In the genomic region with DNA sequence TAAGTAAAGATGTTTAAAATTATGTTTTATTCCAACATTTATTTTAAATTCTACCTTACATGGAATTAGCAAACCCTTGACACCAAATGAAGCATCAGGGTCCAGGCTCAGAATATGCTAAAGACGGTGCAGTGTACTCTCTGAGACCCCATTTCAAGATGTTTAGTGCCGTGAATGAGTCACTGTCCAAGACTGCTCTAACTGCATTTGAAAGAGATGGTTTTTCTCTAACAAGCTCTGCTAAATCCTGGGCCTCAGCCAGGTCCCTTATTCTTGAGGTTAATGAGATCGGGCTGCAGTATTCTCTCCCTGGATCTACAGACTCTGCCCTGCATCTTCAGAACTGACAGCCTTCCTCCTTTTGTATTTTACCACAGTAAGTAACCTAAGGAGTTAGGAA, we compare ENCODE assay signal across 24 mouse cellular contexts. TPM values are rescaled to one million over a fixed set of nuclear protein-coding genes. Genes with fewer than 3 reads are reported as not detected.
A peak's percentile ranks its signal among the peaks of the same experiment; 100 is the strongest.
DNase-seq lines count a peak whose midpoint lies in the region; ATAC-seq and TF ChIP-seq lines count a peak whose summit lies in the region.
"Had no signal": no experiment of that assay in that cellular context is flagged by ENCODE, and none has a peak within 500 bp of the region (broad histone marks: within the 10 kb centered on the region; RNA-seq: fewer than 3 reads in every experiment).

No protein-coding gene starts in this region.

- WGBS in forebrain, embryonic 12.5 days = 44% methylated on average over 3 of the region's 3 CpGs
- WGBS in forebrain, embryonic 10.5 days = 68% methylated on average over 3 of the region's 3 CpGs
- 40% methylated on average over 3 of the region's 3 CpGs for WGBS in hindbrain, postnatal 0 days
- 83% methylated on average over 3 of the region's 3 CpGs for WGBS in hindbrain, embryonic 10.5 days

- no peaks in the 10 kb centered on the region; the same call in 1 of the 2 replicates for H3K4me1 ChIP-seq in forebrain, embryonic 12.5 days
- H3K4me1 ChIP-seq in forebrain, embryonic 10.5 days = peaks cover under 1% of the 10 kb centered on the region; the same call in 1 of the 2 replicates
- H3K4me1 ChIP-seq in hindbrain, postnatal 0 days (ENCODE audit: insufficient read depth, low read length) = 0 out of 2 replicates have a peak, but pooled peaks cover 2% of the 10 kb centered on the region
- H3K4me1 ChIP-seq in hindbrain, embryonic 10.5 days (replicated peaks) = no peaks in the 10 kb centered on the region
- H3K4me1 ChIP-seq: embryonic facial prominence, embryonic 12.5 days; hindbrain, embryonic 12.5 days; limb, embryonic 13.5 days; lung, embryonic 15.5 days; stomach, embryonic 15.5 days had no signal

- DNase-seq in forebrain, embryonic 10.5 days (ENCODE audit: extremely low spot score, low spot score) = no peak
- peak; percentile 42 for DNase-seq in hindbrain, postnatal 0 days (ENCODE audit: low spot score)
- DNase-seq in hindbrain, embryonic 10.5 days (ENCODE audit: low spot score) = no peak
- peak; percentile 35 for DNase-seq in retina, postnatal 1 day
- DNase-seq in retina, embryonic 14.5 days (ENCODE audit: low spot score) = no peak
- DNase-seq in spleen, adult 12 weeks (ENCODE audit: low spot score) = no peak
- DNase-seq: adrenal gland, postnatal 25 days; cerebellum, adult 18-20 months; heart, postnatal 14 days; kidney, adult 9 months; kidney, postnatal 10 days; right cerebral cortex, postnatal 14 days had no signal

- ATAC-seq in forebrain, embryonic 12.5 days (ENCODE audit: low FRiP score) = peak; percentile 44; the same call in 1 of the 2 replicates
- ATAC-seq in hindbrain, postnatal 0 days = no peak
- ATAC-seq: forebrain, embryonic 16.5 days; intestine, postnatal 0 days had no signal

- H3K9me3 ChIP-seq in forebrain, embryonic 12.5 days = no peaks in the 10 kb centered on the region
- 0 out of 2 replicates have a peak, but pooled peaks cover 2% of the 10 kb centered on the region for H3K9me3 ChIP-seq in forebrain, embryonic 10.5 days
- no peaks in the 10 kb centered on the region for H3K9me3 ChIP-seq in hindbrain, postnatal 0 days (ENCODE audit: low read length)
- no peaks in the 10 kb centered on the region for H3K9me3 ChIP-seq in hindbrain, embryonic 10.5 days
- H3K9me3 ChIP-seq: embryonic facial prominence, embryonic 12.5 days; hindbrain, embryonic 12.5 days; limb, embryonic 13.5 days; lung, embryonic 15.5 days; stomach, embryonic 15.5 days had no signal

- no peak for TF ChIP-seq CTCF in hindbrain, postnatal 0 days (IDR thresholded peaks at IDR 0.05; ENCODE audit: low read depth)

- H3K27me3 ChIP-seq in forebrain, embryonic 12.5 days = no peaks in the 10 kb centered on the region
- H3K27me3 ChIP-seq in forebrain, embryonic 10.5 days (ENCODE audit: poor library complexity, severe bottlenecking) = no peaks in the 10 kb centered on the region
- H3K27me3 ChIP-seq in hindbrain, postnatal 0 days (ENCODE audit: insufficient read depth, low read length) = no peaks in the 10 kb centered on the region
- H3K27me3 ChIP-seq in hindbrain, embryonic 10.5 days (ENCODE audit: insufficient read depth, poor library complexity, severe bottlenecking) = no peaks in the 10 kb centered on the region
- H3K27me3 ChIP-seq: embryonic facial prominence, embryonic 12.5 days; hindbrain, embryonic 12.5 days; limb, embryonic 13.5 days; lung, embryonic 15.5 days; stomach, embryonic 15.5 days had no signal

- H3K9ac ChIP-seq in forebrain, embryonic 12.5 days = no peak overlapping the region
- H3K9ac ChIP-seq in hindbrain, postnatal 0 days (replicated peaks; ENCODE audit: low read length) = no peak overlapping the region
- H3K9ac ChIP-seq: embryonic facial prominence, embryonic 12.5 days; hindbrain, embryonic 12.5 days; limb, embryonic 13.5 days; lung, embryonic 15.5 days; stomach, embryonic 15.5 days had no signal

- no peaks in the 10 kb centered on the region for H3K36me3 ChIP-seq in forebrain, embryonic 12.5 days (replicated peaks)
- H3K36me3 ChIP-seq in forebrain, embryonic 10.5 days (replicated peaks) = no peaks in the 10 kb centered on the region
- H3K36me3 ChIP-seq in hindbrain, postnatal 0 days (ENCODE audit: insufficient read depth, low read length) = no peaks in the 10 kb centered on the region
- H3K36me3 ChIP-seq in hindbrain, embryonic 10.5 days = no peaks in the 10 kb centered on the region
- H3K36me3 ChIP-seq: embryonic facial prominence, embryonic 12.5 days; hindbrain, embryonic 12.5 days; limb, embryonic 13.5 days; lung, embryonic 15.5 days; midbrain, embryonic 10.5 days; stomach, embryonic 15.5 days had no signal

- no peak overlapping the region for H3K27ac ChIP-seq in forebrain, embryonic 12.5 days
- H3K27ac ChIP-seq in forebrain, embryonic 10.5 days = no peak overlapping the region
- no peak overlapping the region for H3K27ac ChIP-seq in hindbrain, postnatal 0 days
- no peak overlapping the region for H3K27ac ChIP-seq in hindbrain, embryonic 10.5 days
- H3K27ac ChIP-seq: embryonic facial prominence, embryonic 12.5 days; hindbrain, embryonic 12.5 days; limb, embryonic 13.5 days; lung, embryonic 15.5 days; midbrain, embryonic 10.5 days; stomach, embryonic 15.5 days had no signal

- H3K4me3 ChIP-seq in forebrain, embryonic 12.5 days (replicated peaks) = no peak overlapping the region
- no peak overlapping the region for H3K4me3 ChIP-seq in forebrain, embryonic 10.5 days
- no peak overlapping the region for H3K4me3 ChIP-seq in hindbrain, postnatal 0 days (ENCODE audit: low read length)
- H3K4me3 ChIP-seq in hindbrain, embryonic 10.5 days = no peak overlapping the region
- H3K4me3 ChIP-seq: embryonic facial prominence, embryonic 12.5 days; erythroblast, embryonic 14.5 days; hindbrain, embryonic 12.5 days; limb, embryonic 13.5 days; lung, embryonic 15.5 days; midbrain, embryonic 10.5 days; stomach, embryonic 15.5 days had no signal

- H3K4me2 ChIP-seq in forebrain, embryonic 12.5 days = no peak overlapping the region
- no peak overlapping the region for H3K4me2 ChIP-seq in hindbrain, postnatal 0 days (ENCODE audit: low read depth, low read length)
- H3K4me2 ChIP-seq: embryonic facial prominence, embryonic 12.5 days; hindbrain, embryonic 12.5 days; limb, embryonic 13.5 days; liver, embryonic 11.5 days; lung, embryonic 15.5 days; stomach, embryonic 15.5 days had no signal

RNA-seq across cellular contexts. Expression of a gene that starts 55.2 kb away (rescaled TPM):
- polyA plus RNA-seq in forebrain, embryonic 12.5 days (2016; fragmentation: Nextera tagmentation; extraction: Ambion mirVana) = 2.0 and 2.7 TPM in 2 replicates
- 1.9 and 2.1 TPM in 2 replicates for polyA plus RNA-seq in forebrain, embryonic 10.5 days (2016; fragmentation: Nextera tagmentation; extraction: Ambion mirVana)
- 8.5 and 8.6 TPM in 2 replicates for total RNA-seq in hindbrain, postnatal 0 days (2014; rRNA removed)
- polyA plus RNA-seq in hindbrain, postnatal 0 days (2015; fragmentation: Nextera tagmentation; extraction: Ambion mirVana) = 9.5 and 10.6 TPM in 2 replicates
- 2.5 and 3.5 TPM in 2 replicates for polyA plus RNA-seq in hindbrain, embryonic 10.5 days (2016; fragmentation: Nextera tagmentation; extraction: Ambion mirVana)
- total RNA-seq: MEL had no signal

Comparison
In these comparisons a context has a peak if more than half of its experiments do, and no peak if none do; other contexts are left out.
1. DNase-seq: peak in hindbrain, postnatal 0 days (single experiment) and retina, postnatal 1 day (single experiment); none in forebrain, embryonic 10.5 days (single experiment), hindbrain, embryonic 10.5 days (single experiment), retina, embryonic 14.5 days (single experiment) and spleen, adult 12 weeks (single experiment).